Mouse (Mus musculus) small intestine, adult 2 months (tissue): ENCODE measurements around the gene Tnni2.

Experiments used
- CTCF ChIP-seq: fragments of 200-500 bp; IDR thresholded peaks from 2 replicates; pipeline ENCODE4 v1.5.1; 2012; ENCODE audit warnings: low read depth, mild to moderate bottlenecking, control low read depth, inconsistent platforms, low read length, moderate library complexity, mixed read lengths; ENCODE audit not compliant: insufficient replicate concordance, insufficient read length; ENCODE audit errors: extremely low read depth
- POLR2A ChIP-seq: fragments of 200-500 bp; IDR thresholded peaks from 2 replicates; pipeline ENCODE4 v1.6.1; 2012; ENCODE audit warnings: low read depth, mild to moderate bottlenecking, control low read depth, inconsistent platforms, low read length, moderate library complexity

DNA sequence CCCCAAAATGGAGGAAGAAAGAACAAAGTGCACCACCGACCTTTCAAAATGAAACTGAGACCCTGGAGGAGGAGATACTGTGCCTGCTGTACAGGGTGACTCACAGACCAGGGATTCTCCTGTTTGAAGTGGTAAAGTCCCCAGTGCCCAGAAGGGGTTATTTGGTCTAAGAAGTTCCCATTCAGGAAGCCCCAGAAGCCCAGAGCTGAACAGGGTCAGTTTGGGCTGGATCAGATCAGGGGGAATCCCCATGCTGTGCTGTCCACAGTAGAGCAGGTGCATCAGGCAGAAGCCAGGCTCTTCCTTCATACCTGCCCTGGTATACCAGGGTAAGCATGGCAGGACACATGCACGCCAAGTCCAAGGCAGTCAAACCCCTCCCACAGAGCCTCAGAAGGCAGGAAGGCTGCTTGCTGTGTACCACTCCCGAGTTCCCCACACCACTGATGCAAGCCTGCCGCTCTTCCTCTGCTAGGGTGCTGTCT, 21.0 kb downstream of the Tnni2 start:
- TF ChIP-seq POLR2A: no peak
- TF ChIP-seq CTCF: no peak
